19 mouse cellular contexts compared by ENCODE assay signal in the genomic region with DNA sequence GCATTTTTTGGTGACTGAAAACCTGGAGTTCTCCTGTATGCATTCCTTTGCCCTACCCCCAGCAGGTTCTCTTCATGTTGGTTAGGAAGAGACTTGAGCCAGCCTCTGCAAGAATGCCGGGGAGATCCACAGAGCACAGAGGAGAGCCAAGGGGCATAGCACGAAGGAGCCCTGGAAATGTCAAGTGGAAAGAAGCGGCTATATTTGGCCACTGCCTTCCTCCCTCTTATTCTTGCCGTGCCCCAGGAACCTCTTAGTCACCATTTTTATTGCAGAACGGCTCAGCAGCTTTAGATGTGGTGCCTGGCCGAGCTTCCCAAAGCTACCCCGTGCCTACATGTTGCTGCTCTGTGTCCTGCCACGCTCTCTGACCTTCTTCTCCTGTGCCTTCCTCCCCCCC.
DNase-seq lines count a peak whose midpoint lies in the region; ATAC-seq and TF ChIP-seq lines count a peak whose summit lies in the region.
"Had no signal": no experiment of that assay in that cellular context is flagged by ENCODE, and none has a peak within 500 bp of the region (broad histone marks: within the 10 kb centered on the region; RNA-seq: fewer than 3 reads in every experiment).

No protein-coding gene starts in this region.

- 0 out of 2 replicates have a peak overlapping the region, but pooled peaks have one; percentile 9 for H3K27ac ChIP-seq in heart, embryonic 10.5 days
- H3K27ac ChIP-seq in heart, embryonic 12.5 days (ENCODE audit: poor library complexity, severe bottlenecking): no peak overlapping the region
- H3K27ac ChIP-seq in bone marrow, adult 2 months (ENCODE audit: control insufficient read depth, insufficient read depth, low read depth, low read length, poor library complexity): 0 out of 2 replicates have a peak overlapping the region, but pooled peaks have one; percentile 10
- H3K27ac ChIP-seq in macrophage: peak overlapping the region; percentile 58
- H3K27ac ChIP-seq in liver, postnatal 0 days (ENCODE audit: low read depth): no peak overlapping the region
- H3K27ac ChIP-seq: heart, embryonic 15.5 days; hindbrain, embryonic 10.5 days; midbrain, embryonic 15.5 days had no signal

- no peaks in the 10 kb centered on the region for H3K79me2 ChIP-seq in macrophage (ENCODE audit: inconsistent target)

- H3K4me3 ChIP-seq in heart, embryonic 10.5 days: no peak overlapping the region
- H3K4me3 ChIP-seq in heart, embryonic 12.5 days: no peak overlapping the region
- H3K4me3 ChIP-seq in bone marrow, adult 2 months (replicated peaks; ENCODE audit: control insufficient read depth, low read depth, low read length): no peak overlapping the region
- no peak overlapping the region for H3K4me3 ChIP-seq in macrophage (ENCODE audit: inconsistent target)
- no peak overlapping the region for H3K4me3 ChIP-seq in liver, postnatal 0 days (ENCODE audit: low read depth, low read length)
- H3K4me3 ChIP-seq: heart, embryonic 15.5 days; hindbrain, embryonic 10.5 days; lung, embryonic 15.5 days; midbrain, embryonic 15.5 days had no signal

- 50% methylated on average over 8 of the region's 8 CpGs for WGBS in heart, embryonic 10.5 days
- WGBS in heart, embryonic 12.5 days: 45% methylated on average over 8 of the region's 8 CpGs
- 41% methylated on average over 8 of the region's 8 CpGs for WGBS in bone marrow, adult 2 months
- 35% methylated on average over 8 of the region's 8 CpGs for WGBS in macrophage (ENCODE audit: missing documents)
- WGBS in liver, postnatal 0 days (ENCODE audit: insufficient replicate concordance): 59% methylated on average over 8 of the region's 8 CpGs

- no peak for TF ChIP-seq CTCF in bone marrow, adult 2 months (IDR thresholded peaks at IDR 0.05; ENCODE audit: control insufficient read depth, insufficient read depth, low read length)
- TF ChIP-seq CTCF in liver, postnatal 0 days (IDR thresholded peaks at IDR 0.05; ENCODE audit: low read depth): no peak

- no peak overlapping the region for H3K4me2 ChIP-seq in heart, embryonic 12.5 days
- H3K4me2 ChIP-seq in liver, postnatal 0 days (ENCODE audit: low read depth, low read length): no peak overlapping the region
- H3K4me2 ChIP-seq: heart, embryonic 15.5 days; lung, embryonic 15.5 days; midbrain, embryonic 15.5 days had no signal

- no peak overlapping the region for H3K9ac ChIP-seq in heart, embryonic 12.5 days
- H3K9ac ChIP-seq in liver, postnatal 0 days (replicated peaks): no peak overlapping the region
- H3K9ac ChIP-seq: forebrain, postnatal 0 days; heart, embryonic 15.5 days; lung, embryonic 15.5 days; midbrain, embryonic 15.5 days had no signal

- peak; percentile 38 for DNase-seq in cerebellum, adult 11-12 months
- no peak for DNase-seq in heart, embryonic 10.5 days (ENCODE audit: low spot score)
- no peak for DNase-seq in kidney, postnatal 14 days
- no peak for DNase-seq in liver, postnatal 0 days
- DNase-seq: forebrain, postnatal 0 days; kidney, adult 8-10 months; liver; retina, postnatal 1 day; right cerebral cortex, postnatal 4 days; thymus, postnatal 4 days had no signal

- H3K27me3 ChIP-seq in heart, embryonic 10.5 days (ENCODE audit: insufficient read depth, poor library complexity, severe bottlenecking): no peaks in the 10 kb centered on the region
- no peaks in the 10 kb centered on the region; the same call in none of the 2 replicates for H3K27me3 ChIP-seq in heart, embryonic 12.5 days (replicated peaks)
- no peaks in the 10 kb centered on the region for H3K27me3 ChIP-seq in liver, postnatal 0 days (ENCODE audit: insufficient read depth, low read length)
- H3K27me3 ChIP-seq: heart, embryonic 15.5 days; lung, embryonic 15.5 days; megakaryocyte, embryonic 14.5 days; midbrain, embryonic 15.5 days had no signal

- H3K9me3 ChIP-seq in heart, embryonic 10.5 days: no peaks in the 10 kb centered on the region
- no peaks in the 10 kb centered on the region for H3K9me3 ChIP-seq in heart, embryonic 12.5 days (replicated peaks)
- no peaks in the 10 kb centered on the region for H3K9me3 ChIP-seq in liver, postnatal 0 days (ENCODE audit: low read length)
- H3K9me3 ChIP-seq: heart, embryonic 15.5 days; hindbrain, embryonic 10.5 days; lung, embryonic 15.5 days; megakaryocyte, embryonic 14.5 days; midbrain, embryonic 15.5 days had no signal

- no peak for TF ChIP-seq POLR2A in bone marrow, adult 2 months (IDR thresholded peaks at IDR 0.05; ENCODE audit: borderline replicate concordance, control insufficient read depth, low read depth, low read length)

- no peak for TF ChIP-seq EP300 in liver, postnatal 0 days (IDR thresholded peaks at IDR 0.05; ENCODE audit: low read depth)

- H3K4me1 ChIP-seq in heart, embryonic 10.5 days: peaks cover 50% of the 10 kb centered on the region
- H3K4me1 ChIP-seq in heart, embryonic 12.5 days (replicated peaks): peaks cover 45% of the 10 kb centered on the region
- peaks cover 6% of the 10 kb centered on the region for H3K4me1 ChIP-seq in bone marrow, adult 2 months (ENCODE audit: control insufficient read depth, insufficient read depth, low read length)
- H3K4me1 ChIP-seq in liver, postnatal 0 days (ENCODE audit: insufficient read depth): peaks cover 32% of the 10 kb centered on the region
- H3K4me1 ChIP-seq: hindbrain, embryonic 10.5 days; midbrain, embryonic 15.5 days had no signal

- H3K36me3 ChIP-seq in heart, embryonic 10.5 days: no peaks in the 10 kb centered on the region
- H3K36me3 ChIP-seq in heart, embryonic 12.5 days: no peaks in the 10 kb centered on the region
- H3K36me3 ChIP-seq in macrophage (ENCODE audit: inconsistent target): no peaks in the 10 kb centered on the region
- H3K36me3 ChIP-seq in liver, postnatal 0 days (replicated peaks; ENCODE audit: insufficient read depth, low read length): no peaks in the 10 kb centered on the region
- H3K36me3 ChIP-seq: heart, embryonic 15.5 days; lung, embryonic 15.5 days; midbrain, embryonic 15.5 days had no signal

- no peak for ATAC-seq in cerebellum, adult (ENCODE audit: insufficient number of reproducible peaks, low FRiP score, low TSS enrichment)
- no peak for ATAC-seq in heart, embryonic 12.5 days (ENCODE audit: insufficient number of reproducible peaks, low FRiP score)
- no peak for ATAC-seq in liver, postnatal 0 days
- ATAC-seq: forebrain, postnatal 0 days; midbrain, embryonic 15.5 days had no signal

Comparison
In these comparisons a context has a peak if more than half of its experiments do, and no peak if none do; other contexts are left out.
1. H3K27ac ChIP-seq: peak in heart, embryonic 10.5 days (single experiment), bone marrow, adult 2 months (single experiment) and macrophage (single experiment); none in heart, embryonic 12.5 days (single experiment) and liver, postnatal 0 days (single experiment).